Mouse (Mus musculus) intestine, embryonic 14.5 days (tissue): ENCODE measurements at regions not wholly inside any gene's neighbourhood (a gene's known extent, or its start where the extent isn't known, plus 50 kb on each side); places are given as distances from the start of the nearest gene placed in this dataset.

Experiments used
- ATAC-seq: fragments of 200-750 bp; cut with Nextera tagmentation; replicated peaks from 2 replicates; pipeline ENCODE4 v1.8.0; 2017; ENCODE audit warnings: low read depth, moderate number of reproducible peaks, moderate TSS enrichment, moderate library complexity; ENCODE audit not compliant: low FRiP score, low TSS enrichment
- DNase-seq: peaks from one replicate; pipeline ENCODE4 v3.0.0-alpha.2; 2018; ENCODE audit warnings: low spot score
- H3K27ac ChIP-seq: fragments of 300-500 bp; sonication (generic); 2 replicates; pipeline ENCODE4 v1.5.1; 2014; ENCODE audit warnings: low read depth, mild to moderate bottlenecking, control low read depth
- H3K27me3 ChIP-seq: fragments of 300-500 bp; sonication (generic); replicated peaks from 2 replicates; pipeline ENCODE4 v1.6.1; 2014; ENCODE audit warnings: low read length, control low read depth; ENCODE audit not compliant: control insufficient read depth, insufficient read depth
- H3K36me3 ChIP-seq: fragments of 300-500 bp; sonication (generic); 2 replicates; pipeline ENCODE4 v1.6.1; 2014; ENCODE audit warnings: low read length, control low read depth; ENCODE audit not compliant: control insufficient read depth, insufficient read depth
- H3K4me1 ChIP-seq: fragments of 300-500 bp; sonication (generic); replicated peaks from 2 replicates; pipeline ENCODE4 v1.6.1; 2014; ENCODE audit warnings: low read length, control low read depth, mixed read lengths; ENCODE audit not compliant: control insufficient read depth, insufficient read depth
- H3K4me2 ChIP-seq: fragments of 300-500 bp; sonication (generic); 2 replicates; pipeline ENCODE4 v1.6.1; 2014; ENCODE audit warnings: low read length
- H3K4me3 ChIP-seq: fragments of 300-500 bp; sonication (generic); 2 replicates; pipeline ENCODE4 v1.5.1; 2014; ENCODE audit warnings: low read depth, low read length, control low read depth, mixed read lengths
- H3K9ac ChIP-seq: fragments of 300-500 bp; sonication (generic); 2 replicates; pipeline ENCODE4 v1.6.1; 2014; ENCODE audit warnings: mild to moderate bottlenecking, low read length
- H3K9me3 ChIP-seq: fragments of 300-500 bp; sonication (generic); 2 replicates; pipeline ENCODE4 v1.6.1; 2016; ENCODE audit warnings: low read length, control low read depth; ENCODE audit not compliant: control insufficient read depth
- WGBS: fragments of 180-500 bp; shearing (Covaris S2); extraction: QIAGEN DNeasy Blood & Tissue Kit; methylation state at CpG from one replicate; pipeline ENCODE4 v1.1.7; 2014; 5-methylcytosine and 5-hydroxymethylcytosine counted together

DNA sequence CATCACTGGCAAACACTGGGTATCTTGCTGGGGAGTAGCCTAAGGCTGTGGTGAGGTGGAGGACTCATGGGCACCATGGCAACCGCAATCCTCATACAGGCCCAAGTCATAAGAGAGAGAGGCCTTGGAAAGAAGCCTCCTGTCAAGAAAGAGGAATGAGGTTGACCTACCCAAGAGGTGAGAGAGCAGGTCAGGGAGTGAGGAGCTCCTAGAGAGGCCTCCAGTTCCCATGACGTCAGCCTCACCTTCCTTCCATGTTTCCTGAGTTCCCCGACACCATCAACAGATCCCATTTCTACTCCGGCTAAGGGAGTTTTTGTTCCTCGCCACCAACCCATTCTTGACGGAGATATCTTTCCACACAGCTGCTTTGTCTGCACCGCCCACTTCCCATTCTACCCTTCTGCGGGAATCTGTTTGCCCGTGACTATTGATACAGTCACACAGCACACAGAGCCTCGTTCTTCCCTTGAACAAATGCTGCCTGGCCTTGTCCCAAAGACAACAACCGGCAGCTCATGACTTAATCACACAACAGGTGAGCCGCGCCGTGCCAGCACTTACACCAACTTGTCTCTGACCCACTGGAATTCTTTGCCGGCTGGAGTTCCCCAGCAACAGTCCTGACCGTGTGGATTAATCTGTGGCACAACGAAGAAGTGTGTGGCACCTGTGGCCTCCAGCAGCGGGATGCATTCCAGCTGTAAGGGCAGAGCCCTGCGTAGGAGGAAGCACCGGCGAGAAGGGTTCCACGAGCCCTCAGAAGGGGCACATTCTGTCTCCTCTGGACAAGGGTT, 111.8 kb upstream of the Rreb1 start:
- no peak for ATAC-seq
- 77% methylated on average over 22 of the region's 22 CpGs for WGBS
- H3K9ac ChIP-seq = no peak overlapping the region
- H3K4me1 ChIP-seq = no peaks in the 10 kb centered on the region
- H3K36me3 ChIP-seq = no peaks in the 10 kb centered on the region
- no peak for DNase-seq
- no peak overlapping the region for H3K4me3 ChIP-seq
- H3K9me3 ChIP-seq = no peaks in the 10 kb centered on the region
- H3K4me2 ChIP-seq = no peak overlapping the region
- H3K27me3 ChIP-seq = no peaks in the 10 kb centered on the region
- no peak overlapping the region for H3K27ac ChIP-seq

GRCm38 (mm10) chr13:37667386-37667785, 110.8 kb upstream of the Rreb1 start:
- no peaks in the 10 kb centered on the region for H3K4me1 ChIP-seq
- ATAC-seq (no peak), DNase-seq (no peak)
- H3K4me2 ChIP-seq = no peak overlapping the region
- no peak overlapping the region for H3K27ac ChIP-seq
- H3K27me3 ChIP-seq = no peaks in the 10 kb centered on the region
- H3K9ac ChIP-seq = no peak overlapping the region
- H3K4me3 ChIP-seq = no peak overlapping the region
- 75% methylated on average over 4 of the region's 4 CpGs for WGBS
- H3K9me3 ChIP-seq = no peaks in the 10 kb centered on the region
- no peaks in the 10 kb centered on the region for H3K36me3 ChIP-seq

- ATAC-seq = no peak
- H3K9me3 ChIP-seq = no peaks in the 10 kb centered on the region
Observed at GRCm38 (mm10) chr13:37667871-37668270, 110.3 kb upstream of the Rreb1 start.

DNA sequence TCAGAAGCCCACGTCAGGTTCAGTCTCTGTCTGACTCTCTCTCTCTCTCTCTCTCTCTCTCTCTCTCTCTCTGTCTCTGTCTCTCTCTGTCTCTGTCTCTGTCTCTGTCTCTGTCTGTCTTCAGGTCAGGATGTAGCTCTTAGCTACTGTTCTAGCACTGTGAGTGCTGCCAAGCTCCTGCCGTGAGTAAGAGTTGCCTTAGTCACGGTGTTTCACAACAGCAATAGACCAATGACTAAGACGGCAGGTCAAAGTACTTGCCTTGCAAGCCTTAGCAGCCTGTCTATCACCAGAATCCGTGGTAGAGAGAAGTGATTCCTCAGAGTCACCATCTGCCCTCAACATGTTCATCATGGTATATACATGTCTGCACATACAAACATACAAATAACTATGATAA, 107.1 kb upstream of the Rreb1 start:
- H3K9me3 ChIP-seq = no peaks in the 10 kb centered on the region
- no peak overlapping the region for H3K27ac ChIP-seq
- H3K36me3 ChIP-seq = no peaks in the 10 kb centered on the region
- WGBS = 83% methylated on average over 5 of the region's 5 CpGs
- no peaks in the 10 kb centered on the region for H3K4me1 ChIP-seq
- no peak for DNase-seq
- no peak overlapping the region for H3K4me2 ChIP-seq
- H3K9ac ChIP-seq = no peak overlapping the region
- H3K27me3 ChIP-seq = no peaks in the 10 kb centered on the region
- H3K4me3 ChIP-seq = no peak overlapping the region
- no peak for ATAC-seq

More at GRCm38 (mm10) chr13:37667871-37668270, 110.3 kb upstream of the Rreb1 start:
- H3K4me1 ChIP-seq = no peaks in the 10 kb centered on the region
- H3K4me3 ChIP-seq = no peak overlapping the region
- H3K9ac ChIP-seq = no peak overlapping the region
- no peak overlapping the region for H3K27ac ChIP-seq
- no peaks in the 10 kb centered on the region for H3K36me3 ChIP-seq
- H3K4me2 ChIP-seq = no peak overlapping the region
- H3K27me3 ChIP-seq = no peaks in the 10 kb centered on the region
- DNase-seq = no peak
- WGBS = 67% methylated on average over 5 of the region's 5 CpGs

- H3K4me3 ChIP-seq = no peak overlapping the region
- H3K27ac ChIP-seq = no peak overlapping the region
- WGBS = 66% methylated on average over 12 of the region's 12 CpGs
Observed at GRCm38 (mm10) chr13:37674676-37675350, 103.4 kb upstream of the Rreb1 start.

DNA sequence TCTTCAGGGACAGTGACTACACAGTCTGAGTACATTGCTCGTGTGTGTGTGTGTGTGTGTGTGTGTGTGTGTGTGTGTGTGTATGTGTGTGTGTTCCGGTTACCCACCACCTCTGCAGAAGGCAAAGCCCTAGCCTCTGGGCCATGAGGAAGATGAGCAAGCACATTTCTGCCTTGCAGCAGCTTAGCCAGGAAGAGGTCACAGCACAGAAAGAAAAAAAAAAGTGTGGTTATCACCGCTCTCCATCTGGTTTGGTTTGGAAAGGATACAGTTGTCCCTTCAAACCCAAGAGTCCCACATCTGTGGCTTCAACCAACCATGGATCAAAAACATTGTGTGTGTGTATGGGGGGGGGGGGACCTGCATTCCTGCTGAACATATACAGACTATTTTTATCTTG, 102.5 kb upstream of the Rreb1 start:
- Histone ChIP-seq H3K9me3 (no peaks in the 10 kb centered on the region), H3K36me3 (no peaks in the 10 kb centered on the region), H3K4me2 (no peak overlapping the region), H3K4me1 (no peaks in the 10 kb centered on the region), H3K9ac (no peak overlapping the region), H3K4me3 (no peak overlapping the region), H3K27ac (no peak overlapping the region), H3K27me3 (no peaks in the 10 kb centered on the region)
- DNase-seq (no peak), ATAC-seq (no peak)
- 84% methylated on average over 3 of the region's 3 CpGs for WGBS

More at GRCm38 (mm10) chr13:37674676-37675350, 103.4 kb upstream of the Rreb1 start:
- no peak overlapping the region for H3K9ac ChIP-seq
- H3K27me3 ChIP-seq = no peaks in the 10 kb centered on the region
- no peak overlapping the region for H3K4me2 ChIP-seq
- no peak for DNase-seq
- H3K36me3 ChIP-seq = no peaks in the 10 kb centered on the region
- no peaks in the 10 kb centered on the region for H3K9me3 ChIP-seq
- no peaks in the 10 kb centered on the region for H3K4me1 ChIP-seq
- ATAC-seq = no peak

DNA sequence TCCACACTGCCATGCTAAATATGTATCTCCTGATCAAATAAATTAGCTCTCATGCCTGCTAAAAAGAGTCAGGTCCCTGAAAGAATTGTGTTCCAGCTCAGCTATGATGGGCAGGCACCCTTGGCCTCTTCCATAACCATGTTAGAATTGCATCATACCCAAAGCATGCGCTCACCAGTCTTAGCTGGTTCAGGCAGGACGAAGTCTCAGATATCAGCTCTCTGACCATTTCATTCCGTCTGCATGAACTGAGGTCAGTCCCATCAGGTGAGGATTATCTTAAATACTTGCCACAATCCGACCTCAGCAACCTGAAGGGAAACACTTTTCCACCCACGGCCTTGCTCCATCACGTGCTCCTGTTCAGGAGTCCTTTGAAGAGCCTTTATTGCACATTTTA, 101.3 kb upstream of the Rreb1 start:
- Histone ChIP-seq H3K9me3 (no peaks in the 10 kb centered on the region), H3K36me3 (no peaks in the 10 kb centered on the region), H3K9ac (no peak overlapping the region), H3K4me1 (no peaks in the 10 kb centered on the region), H3K4me2 (no peak overlapping the region), H3K27me3 (no peaks in the 10 kb centered on the region), H3K27ac (no peak overlapping the region), H3K4me3 (no peak overlapping the region)
- no peak for ATAC-seq
- 70% methylated on average over 6 of the region's 6 CpGs for WGBS
- no peak for DNase-seq

DNA sequence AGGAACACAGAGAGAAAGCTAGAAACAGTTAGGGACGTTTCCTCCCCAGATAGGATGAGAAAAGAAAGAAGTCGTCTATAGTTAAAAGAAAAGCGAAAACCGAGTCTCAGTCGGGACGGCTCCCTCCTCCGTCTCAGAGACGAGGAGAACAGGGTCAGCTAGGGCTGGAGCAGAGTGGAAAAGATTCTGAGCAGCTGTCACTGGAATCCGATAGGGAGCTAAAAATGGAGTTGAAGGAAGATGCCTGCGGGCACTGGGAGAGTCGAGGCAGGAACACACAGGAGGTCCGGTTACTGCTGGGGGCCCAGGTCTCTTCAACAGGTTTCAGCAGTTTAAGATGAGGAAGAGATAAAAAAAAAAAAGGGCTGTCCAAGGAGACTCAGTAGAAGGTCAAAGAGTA, 99.9 kb upstream of the Rreb1 start:
- H3K27me3 ChIP-seq = no peaks in the 10 kb centered on the region
- H3K4me3 ChIP-seq = no peak overlapping the region
- ATAC-seq (no peak), DNase-seq (no peak)
- no peaks in the 10 kb centered on the region for H3K4me1 ChIP-seq
- no peak overlapping the region for H3K4me2 ChIP-seq
- H3K36me3 ChIP-seq = no peaks in the 10 kb centered on the region
- H3K27ac ChIP-seq = no peak overlapping the region
- H3K9ac ChIP-seq = no peak overlapping the region
- WGBS = 75% methylated on average over 12 of the region's 12 CpGs
- H3K9me3 ChIP-seq = no peaks in the 10 kb centered on the region

GRCm38 (mm10) chr13:37678772-37679171, 99.4 kb upstream of the Rreb1 start:
- Histone ChIP-seq H3K4me2 (no peak overlapping the region), H3K27me3 (no peaks in the 10 kb centered on the region), H3K4me1 (no peaks in the 10 kb centered on the region), H3K36me3 (no peaks in the 10 kb centered on the region), H3K9me3 (no peaks in the 10 kb centered on the region), H3K9ac (no peak overlapping the region), H3K4me3 (no peak overlapping the region), H3K27ac (no peak overlapping the region)
- DNase-seq = no peak
- WGBS = 91% methylated on average over 9 of the region's 9 CpGs
- ATAC-seq = no peak
